Mouse (Mus musculus): ENCODE measurements around the gene Mapkapk2.

Gene Mapkapk2

GRCm38 (mm10) chr1:131110525-131111106 lies 13.0 kb upstream of the Mapkapk2 start:
- DNase-seq: peak; percentile 23

- peak; percentile 69 for DNase-seq
Measured at GRCm38 (mm10) chr1:131107575-131108308, 10.1 kb upstream of the Mapkapk2 start.

GRCm38 (mm10) chr1:131103776-131104424 lies 6.3 kb upstream of the Mapkapk2 start:
- no peak for DNase-seq

GRCm38 (mm10) chr1:131100808-131101207 lies 3.2 kb upstream of the Mapkapk2 start:
- no peak for DNase-seq

GRCm38 (mm10) chr1:131096803-131097699 lies 575 bp downstream of the Mapkapk2 start:
- DNase-seq: peak; percentile 82

GRCm38 (mm10) chr1:131096132-131096695 lies 1.4 kb downstream of the Mapkapk2 start:
- DNase-seq: no peak

GRCm38 (mm10) chr1:131095574-131095973 lies 2.1 kb downstream of the Mapkapk2 start:
- DNase-seq: no peak

GRCm38 (mm10) chr1:131093889-131094288 lies 3.7 kb downstream of the Mapkapk2 start:
- DNase-seq: no peak

- DNase-seq: no peak
Measured at GRCm38 (mm10) chr1:131092846-131093245, 4.8 kb downstream of the Mapkapk2 start.

GRCm38 (mm10) chr1:131092173-131092572 lies 5.5 kb downstream of the Mapkapk2 start:
- no peak for DNase-seq

GRCm38 (mm10) chr1:131091481-131091880 lies 6.1 kb downstream of the Mapkapk2 start:
- DNase-seq: no peak

- DNase-seq: no peak
Measured at GRCm38 (mm10) chr1:131090877-131091276, 6.7 kb downstream of the Mapkapk2 start.

- DNase-seq: no peak
Measured at GRCm38 (mm10) chr1:131090261-131090660, 7.4 kb downstream of the Mapkapk2 start.

GRCm38 (mm10) chr1:131089525-131090127 lies 8.0 kb downstream of the Mapkapk2 start:
- DNase-seq: no peak

GRCm38 (mm10) chr1:131088547-131088946 lies 9.1 kb downstream of the Mapkapk2 start:
- DNase-seq: no peak

- DNase-seq: peak; percentile 70
Measured at GRCm38 (mm10) chr1:131086907-131087306, 10.7 kb downstream of the Mapkapk2 start.

- no peak for DNase-seq
Measured at GRCm38 (mm10) chr1:131085957-131086739, 11.5 kb downstream of the Mapkapk2 start.

- DNase-seq: no peak
Measured at GRCm38 (mm10) chr1:131085272-131085671, 12.4 kb downstream of the Mapkapk2 start.

- peak; percentile 59 for DNase-seq
Measured at GRCm38 (mm10) chr1:131084289-131084688, 13.3 kb downstream of the Mapkapk2 start.

- DNase-seq: peak; percentile 75
Measured at GRCm38 (mm10) chr1:131083609-131084008, 14.0 kb downstream of the Mapkapk2 start.

GRCm38 (mm10) chr1:131083122-131083521 lies 14.5 kb downstream of the Mapkapk2 start:
- no peak for DNase-seq

All from kidney, postnatal 14 days (tissue).